ENCODE assay signal across 11 mouse cellular contexts in genomic region chr5:120165061-120165942, GRCm38 (mm10). TPM values are rescaled to one million over a fixed set of nuclear protein-coding genes. Genes with fewer than 3 reads are reported as not detected.
DNase-seq lines count a peak whose midpoint lies in the region; ATAC-seq lines count a peak whose summit lies in the region.
"Had no signal": no experiment of that assay in that cellular context is flagged by ENCODE, and none has a peak within 500 bp of the region (broad histone marks: within the 10 kb centered on the region; RNA-seq: fewer than 3 reads in every experiment).

No protein-coding gene starts in this region.

- no peak overlapping the region for H3K9ac ChIP-seq in kidney, embryonic 16.5 days (replicated peaks; ENCODE audit: low read length)
- H3K9ac ChIP-seq: hindbrain, embryonic 13.5 days; stomach, embryonic 15.5 days had no signal

- no peak overlapping the region for H3K4me3 ChIP-seq in kidney, embryonic 16.5 days (ENCODE audit: low read length)
- H3K4me3 ChIP-seq in macrophage (ENCODE audit: inconsistent target): no peak overlapping the region
- H3K4me3 ChIP-seq: hindbrain, embryonic 13.5 days; stomach, embryonic 15.5 days had no signal

- no peaks in the 10 kb centered on the region for H3K36me3 ChIP-seq in kidney, embryonic 16.5 days (ENCODE audit: insufficient read depth, low read length)
- no peaks in the 10 kb centered on the region for H3K36me3 ChIP-seq in macrophage (ENCODE audit: inconsistent target)
- H3K36me3 ChIP-seq: hindbrain, embryonic 13.5 days; stomach, embryonic 15.5 days had no signal

- peaks cover 24% of the 10 kb centered on the region for H3K4me1 ChIP-seq in kidney, embryonic 16.5 days (ENCODE audit: insufficient read depth, low read length)
- H3K4me1 ChIP-seq: stomach, embryonic 15.5 days had no signal

- H3K27ac ChIP-seq in kidney, embryonic 16.5 days (ENCODE audit: low read length): no peak overlapping the region
- 0 out of 2 replicates have a peak overlapping the region, but pooled peaks have one; percentile 2 for H3K27ac ChIP-seq in macrophage
- H3K27ac ChIP-seq: hindbrain, embryonic 13.5 days; stomach, embryonic 15.5 days had no signal

- ATAC-seq in kidney, embryonic 16.5 days (ENCODE audit: low FRiP score, low TSS enrichment): no peak
- peak; percentile 64 for ATAC-seq in common myeloid progenitor, adult 5-6 weeks (replicated peaks; ENCODE audit: low read depth, poor library complexity, severe bottlenecking)

- 75% methylated on average over 9 of the region's 9 CpGs for WGBS in kidney, embryonic 16.5 days
- WGBS in macrophage (ENCODE audit: missing documents): 63% methylated on average over 9 of the region's 9 CpGs

- no peak overlapping the region for H3K4me2 ChIP-seq in kidney, embryonic 16.5 days (replicated peaks; ENCODE audit: low read depth, low read length)
- H3K4me2 ChIP-seq: heart, embryonic 11.5 days; hindbrain, embryonic 13.5 days; stomach, embryonic 15.5 days had no signal

- H3K27me3 ChIP-seq in kidney, embryonic 16.5 days (ENCODE audit: insufficient read depth, low read length): no peaks in the 10 kb centered on the region
- H3K27me3 ChIP-seq: hindbrain, embryonic 13.5 days; stomach, embryonic 15.5 days had no signal

- H3K79me2 ChIP-seq in macrophage (ENCODE audit: inconsistent target): no peaks in the 10 kb centered on the region

- DNase-seq in cerebellum, adult 11-12 months: peak; percentile 51
- DNase-seq in cerebellum, postnatal 14 days: no peak
- peak; percentile 45 for DNase-seq in kidney, adult 9 months
- no peak for DNase-seq in adrenal gland, adult 8-10 months
- DNase-seq in Muller cell, postnatal 12 days (ENCODE audit: inconsistent ontology term): no peak

- no peaks in the 10 kb centered on the region for H3K9me3 ChIP-seq in kidney, embryonic 16.5 days (ENCODE audit: low read length)
- H3K9me3 ChIP-seq: hindbrain, embryonic 13.5 days; stomach, embryonic 15.5 days had no signal

RNA-seq across cellular contexts. Expression of gene Rbm19, which starts 49.0 kb away (rescaled TPM):
- 26.0 and 28.1 TPM in 2 replicates for polyA plus RNA-seq in kidney, embryonic 16.5 days (2015; fragmentation: Nextera tagmentation; extraction: Ambion mirVana)
- 24.2 and 30.3 TPM in 2 replicates for total RNA-seq in common myeloid progenitor, adult 5-6 weeks (2017)
- 10 to 100 TPM; 12.1 to 52.4 (median 25.4) TPM for total RNA-seq in macrophage (2018; cell fraction: chromatin; rRNA removed)
- total RNA-seq in macrophage (2018; cell fraction: cytosol; rRNA removed): 10 to 100 TPM in 23 of 26 experiments, 1 to 10 TPM in 3; 8.2 to 20.0 (median 12.3) TPM
- 10 to 100 TPM in 24 of 26 experiments, 1 to 10 TPM in 2; 9.2 to 31.5 (median 15.5) TPM for total RNA-seq in macrophage (2018; cell fraction: nucleus; rRNA removed)
- polyA plus RNA-seq in macrophage (2018): 8.6 to 22.2 TPM (median 19.3 TPM) in 3 replicates
- total RNA-seq in adrenal gland, adult 8-10 months (2022): 10 to 100 TPM; 25.8 to 27.7 (median 27.3) TPM

Comparison
In these comparisons a context has a peak if more than half of its experiments do, and no peak if none do; other contexts are left out.
1. DNase-seq: peak in cerebellum, adult 11-12 months (single experiment) and kidney, adult 9 months (single experiment); none in cerebellum, postnatal 14 days (0 of 2), adrenal gland, adult 8-10 months (single experiment) and Muller cell, postnatal 12 days (single experiment).